Mouse (Mus musculus): Measurements from ENCODE around the gene Col5a3. TPM values are rescaled to one million over a fixed set of nuclear protein-coding genes. Genes with fewer than 3 reads are reported as not detected.
A peak's percentile ranks its signal among the peaks of the same experiment; 100 is the strongest.

Col5a3 gene
- polyA plus RNA-seq, 1 experiment, result 0.02 TPM

DNA sequence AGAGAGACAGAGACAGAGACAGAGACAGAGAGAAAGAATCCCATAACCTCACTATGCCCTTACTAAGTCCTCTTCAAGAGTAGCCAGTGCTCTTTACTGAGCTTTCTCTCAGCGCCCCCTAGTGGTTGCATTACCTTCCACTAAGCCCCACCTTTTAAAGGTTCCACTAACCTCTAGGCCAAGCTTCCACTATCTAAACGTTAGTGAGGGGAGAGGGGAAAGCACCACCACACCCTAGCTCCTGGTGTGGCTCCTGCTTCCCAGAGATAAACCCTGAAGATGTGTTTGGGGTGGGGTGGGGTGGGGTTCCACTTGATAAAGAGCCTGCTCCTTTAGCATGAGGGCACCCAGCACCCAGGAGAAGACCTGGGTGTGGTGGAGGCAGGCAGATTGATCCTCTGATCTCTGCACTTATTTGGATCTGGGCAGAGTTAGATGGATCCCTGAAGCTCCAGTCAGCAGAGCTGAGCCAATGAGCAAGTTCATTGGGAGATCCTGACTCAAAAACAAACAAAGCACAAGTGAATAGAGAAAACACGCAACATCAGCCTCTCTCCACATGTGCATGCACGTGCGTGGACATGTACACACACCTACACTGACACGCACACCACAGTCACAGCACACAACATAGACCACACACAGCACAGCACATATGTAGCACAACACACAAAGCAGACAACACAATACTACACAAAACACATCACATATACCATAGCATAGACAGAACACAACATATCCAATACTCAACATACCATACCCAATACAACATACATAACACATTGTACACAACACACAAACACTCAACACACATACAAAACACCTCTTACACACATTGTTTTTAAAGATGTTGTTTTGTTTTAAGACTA lies 57.5 kb downstream of the Col5a3 start:
- peaks cover 71% of the 10 kb centered on the region for H3K4me1 ChIP-seq
- TF ChIP-seq FLI1 (IDR thresholded peaks at IDR 0.05; ENCODE audit: low read length) (no peak), GATA1 (IDR thresholded peaks at IDR 0.05; ENCODE audit: borderline replicate concordance, low read length) (no peak)

DNA sequence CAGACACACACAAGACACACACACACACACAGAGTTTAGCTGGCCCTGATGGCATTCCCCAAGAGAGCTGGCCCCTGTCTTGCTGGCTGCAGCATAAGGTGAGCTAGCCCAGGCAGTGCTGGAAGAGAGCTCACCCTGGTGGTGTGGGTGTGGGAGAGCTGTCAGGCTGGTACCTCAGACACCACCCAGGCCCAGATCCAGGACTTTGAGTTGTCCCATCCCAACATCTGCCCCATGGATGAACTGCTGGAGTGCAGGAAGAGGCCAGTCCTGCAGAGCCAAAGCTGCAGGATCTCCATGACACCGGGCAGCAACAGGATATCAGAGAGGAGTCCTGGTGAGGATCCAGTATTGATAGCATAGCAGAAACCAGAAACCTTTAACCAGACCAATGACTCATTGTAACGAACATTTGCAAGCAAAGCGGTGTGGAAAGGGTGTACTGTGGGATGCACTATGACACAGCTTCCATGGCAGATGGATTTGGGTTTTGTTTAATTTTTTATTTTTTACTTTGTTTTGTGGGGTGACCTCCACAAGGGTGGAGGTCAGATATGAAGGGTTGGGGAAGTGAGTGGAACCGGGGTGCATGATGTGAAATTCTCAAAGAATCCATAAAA lies 58.7 kb downstream of the Col5a3 start:
- Histone ChIP-seq H3K4me1 (peaks cover 68% of the 10 kb centered on the region), H3K27me3 (replicated peaks) (peaks cover 30% of the 10 kb centered on the region), H3K9me3 (no peaks in the 10 kb centered on the region), H3K36me3 (replicated peaks; ENCODE audit: low read length) (no peaks in the 10 kb centered on the region), H3K4me3 (replicated peaks) (no peak overlapping the region)
- TF ChIP-seq FLI1 (IDR thresholded peaks at IDR 0.05; ENCODE audit: low read length) (no peak), GATA1 (IDR thresholded peaks at IDR 0.05; ENCODE audit: borderline replicate concordance, low read length) (no peak)

More for the DNA sequence above, 57.5 kb downstream of the Col5a3 start:
- Histone ChIP-seq H3K4me3 (replicated peaks) (peak overlapping the region; percentile 48), H3K9me3 (no peaks in the 10 kb centered on the region), H3K36me3 (replicated peaks; ENCODE audit: low read length) (no peaks in the 10 kb centered on the region), H3K27me3 (replicated peaks) (peaks cover 40% of the 10 kb centered on the region)

DNA sequence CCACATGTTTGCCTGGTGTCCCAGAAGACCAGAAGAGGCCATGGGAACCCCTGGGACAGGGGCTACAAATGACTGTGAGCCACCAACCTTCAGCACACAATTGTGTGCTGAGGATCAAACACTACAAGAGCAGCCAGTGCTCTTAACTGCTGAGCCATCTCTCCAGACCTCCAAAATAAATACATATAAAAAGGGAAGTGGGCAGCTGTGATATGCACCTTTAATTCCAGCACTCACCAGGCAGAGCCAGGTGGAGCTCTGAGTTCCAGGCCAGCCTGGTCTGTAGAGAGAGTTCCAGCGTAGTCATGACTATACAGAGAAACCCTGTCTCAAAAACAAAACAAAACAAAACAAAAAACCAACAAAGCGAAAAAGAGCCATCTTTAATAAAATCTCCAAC lies 60.5 kb downstream of the Col5a3 start:
- H3K9me3 ChIP-seq, result no peaks in the 10 kb centered on the region
- H3K27me3 ChIP-seq (replicated peaks), result peaks cover 37% of the 10 kb centered on the region
- H3K4me1 ChIP-seq, result peaks cover 56% of the 10 kb centered on the region
- no peaks in the 10 kb centered on the region for H3K36me3 ChIP-seq (replicated peaks; ENCODE audit: low read length)
- TF ChIP-seq GATA1 (IDR thresholded peaks at IDR 0.05; ENCODE audit: borderline replicate concordance, low read length), result no peak
- TF ChIP-seq FLI1 (IDR thresholded peaks at IDR 0.05; ENCODE audit: low read length), result no peak
- H3K4me3 ChIP-seq (replicated peaks), result no peak overlapping the region

GRCm38 (mm10) chr9:20751477-20752029 lies 63.3 kb downstream of the Col5a3 start:
- Histone ChIP-seq H3K4me1 (peaks cover 32% of the 10 kb centered on the region), H3K36me3 (replicated peaks; ENCODE audit: low read length) (no peaks in the 10 kb centered on the region), H3K4me3 (replicated peaks) (no peak overlapping the region), H3K9me3 (no peaks in the 10 kb centered on the region), H3K27me3 (replicated peaks) (peaks cover 53% of the 10 kb centered on the region)
- TF ChIP-seq FLI1 (IDR thresholded peaks at IDR 0.05; ENCODE audit: low read length) (no peak), GATA1 (IDR thresholded peaks at IDR 0.05; ENCODE audit: borderline replicate concordance, low read length) (no peak)

- Histone ChIP-seq H3K27me3 (replicated peaks) (peaks cover 61% of the 10 kb centered on the region), H3K4me3 (replicated peaks) (no peak overlapping the region)
- TF ChIP-seq GATA1 (IDR thresholded peaks at IDR 0.05; ENCODE audit: borderline replicate concordance, low read length) (no peak), FLI1 (IDR thresholded peaks at IDR 0.05; ENCODE audit: low read length) (no peak)
These were observed 65.7 kb downstream of the Col5a3 start for GRCm38 (mm10) chr9:20749213-20749612.

GRCm38 (mm10) chr9:20748540-20748939 lies 66.3 kb downstream of the Col5a3 start:
- H3K36me3 ChIP-seq (replicated peaks; ENCODE audit: low read length), result no peaks in the 10 kb centered on the region
- H3K27me3 ChIP-seq (replicated peaks), result peaks cover 68% of the 10 kb centered on the region
- peaks cover 38% of the 10 kb centered on the region for H3K4me1 ChIP-seq
- no peak for TF ChIP-seq FLI1 (IDR thresholded peaks at IDR 0.05; ENCODE audit: low read length)
- no peak for TF ChIP-seq GATA1 (IDR thresholded peaks at IDR 0.05; ENCODE audit: borderline replicate concordance, low read length)
- peaks cover 6% of the 10 kb centered on the region for H3K9me3 ChIP-seq
- H3K4me3 ChIP-seq (replicated peaks), result no peak overlapping the region

More at GRCm38 (mm10) chr9:20749213-20749612, 65.7 kb downstream of the Col5a3 start:
- H3K4me1 ChIP-seq, result peaks cover 37% of the 10 kb centered on the region
- H3K9me3 ChIP-seq, result peaks cover 2% of the 10 kb centered on the region; the same call in 1 of the 2 replicates
- no peaks in the 10 kb centered on the region for H3K36me3 ChIP-seq (replicated peaks; ENCODE audit: low read length)

GRCm38 (mm10) chr9:20747682-20748081 lies 67.2 kb downstream of the Col5a3 start:
- H3K36me3 ChIP-seq (replicated peaks; ENCODE audit: low read length), result no peaks in the 10 kb centered on the region
- peaks cover 6% of the 10 kb centered on the region for H3K9me3 ChIP-seq
- H3K4me1 ChIP-seq, result peaks cover 36% of the 10 kb centered on the region
- no peak overlapping the region for H3K4me3 ChIP-seq (replicated peaks)
- H3K27me3 ChIP-seq (replicated peaks), result peaks cover 72% of the 10 kb centered on the region
- TF ChIP-seq FLI1 (IDR thresholded peaks at IDR 0.05; ENCODE audit: low read length), result no peak
- no peak for TF ChIP-seq GATA1 (IDR thresholded peaks at IDR 0.05; ENCODE audit: borderline replicate concordance, low read length)

DNA sequence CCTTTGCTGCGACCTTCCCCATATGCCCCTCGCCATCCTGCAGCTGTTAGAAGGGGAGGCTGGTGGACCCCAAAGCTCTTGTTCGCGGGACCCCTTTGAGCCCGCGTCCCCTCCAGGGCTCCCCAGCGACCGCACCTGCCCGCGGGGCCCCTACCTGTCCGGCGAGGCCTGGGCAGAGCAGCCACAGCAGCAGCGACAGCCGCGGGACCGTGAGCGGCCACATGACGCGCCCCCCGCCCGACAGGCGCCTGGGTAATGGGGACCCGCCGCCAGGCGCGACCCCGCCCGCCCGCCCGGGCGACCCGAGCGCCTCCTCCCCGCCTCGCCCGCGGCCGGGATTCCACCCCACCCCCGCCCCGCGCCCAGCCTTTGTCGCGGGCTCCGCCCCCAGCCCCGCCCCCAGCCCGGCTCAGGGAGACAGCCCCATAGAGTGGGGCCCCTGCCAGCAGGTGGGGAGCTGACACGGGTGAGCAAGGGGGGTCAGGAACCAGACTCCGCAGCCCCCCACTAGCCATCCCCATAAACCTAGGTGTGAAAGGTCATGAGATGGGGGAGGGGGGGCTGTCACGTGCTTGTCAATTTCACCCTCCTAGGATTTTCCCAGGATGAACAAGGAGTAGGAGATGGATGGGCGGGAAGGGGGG lies 68.7 kb downstream of the Col5a3 start, which contains the start of gene Olfm2:
TSS of gene Olfm2 (minus strand) at position 333 of the 644 bp plus-strand sequence.
- Histone ChIP-seq H3K27me3 (replicated peaks) (peaks cover 84% of the 10 kb centered on the region), H3K4me1 (peaks cover 24% of the 10 kb centered on the region), H3K4me3 (replicated peaks) (peak within 1 kb of the TSS; percentile 33), H3K9me3 (peaks cover 6% of the 10 kb centered on the region), H3K36me3 (replicated peaks; ENCODE audit: low read length) (no peaks in the 10 kb centered on the region)
- TF ChIP-seq FLI1 (IDR thresholded peaks at IDR 0.05; ENCODE audit: low read length), result no peak
- TF ChIP-seq GATA1 (IDR thresholded peaks at IDR 0.05; ENCODE audit: borderline replicate concordance, low read length), result no peak

DNA sequence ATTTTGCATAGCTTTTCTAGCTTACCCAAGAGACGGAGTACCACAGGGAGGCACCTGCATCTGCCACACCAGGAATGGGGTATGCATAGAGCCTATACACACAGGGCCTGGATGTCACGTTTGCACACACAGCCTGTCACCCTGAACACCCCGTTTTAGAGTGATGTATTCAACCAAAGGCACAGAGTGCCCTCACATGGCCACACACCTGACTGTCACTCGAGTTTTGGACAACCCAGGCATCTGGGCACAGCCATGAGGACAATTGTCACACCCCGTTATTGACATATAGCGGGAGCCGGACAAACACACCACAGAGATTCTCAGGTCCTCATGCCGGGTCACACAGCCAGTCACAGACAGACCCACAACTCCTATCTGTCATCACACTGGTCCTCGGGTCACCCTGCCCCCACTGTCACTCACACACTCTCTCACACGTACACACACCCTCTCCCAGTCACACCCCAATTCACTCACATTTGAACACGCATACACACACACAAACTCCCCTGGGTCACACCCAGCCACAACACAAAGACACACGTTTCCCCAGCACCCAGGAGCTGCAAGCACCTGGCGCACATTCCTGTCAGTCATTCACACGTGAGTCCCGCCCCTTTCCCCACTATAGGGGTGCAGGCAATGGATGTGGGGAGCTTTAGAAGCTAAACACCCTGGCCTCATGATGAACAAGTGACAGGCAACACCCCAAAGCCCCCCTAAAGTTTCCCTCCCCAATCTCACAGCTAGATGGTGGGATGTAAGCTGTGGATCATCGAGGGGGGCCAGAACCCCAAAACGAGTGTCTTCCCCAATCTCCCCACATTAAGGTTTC lies 69.5 kb downstream of the Col5a3 start:
- Histone ChIP-seq H3K9me3 (peaks cover 6% of the 10 kb centered on the region), H3K4me1 (peaks cover 27% of the 10 kb centered on the region), H3K27me3 (replicated peaks) (peaks cover 87% of the 10 kb centered on the region), H3K36me3 (replicated peaks; ENCODE audit: low read length) (no peaks in the 10 kb centered on the region), H3K4me3 (replicated peaks) (no peak overlapping the region)
- TF ChIP-seq FLI1 (IDR thresholded peaks at IDR 0.05; ENCODE audit: low read length), result no peak
- TF ChIP-seq GATA1 (IDR thresholded peaks at IDR 0.05; ENCODE audit: borderline replicate concordance, low read length), result no peak
